Mouse (Mus musculus): ENCODE measurements around the gene Gm45233. TPM values are rescaled to one million over a fixed set of nuclear protein-coding genes. Genes with fewer than 3 reads are reported as not detected.

Gene Gm45233
- polyA plus RNA-seq, 1 experiment from 2014 or later, result 0.32 TPM

DNA sequence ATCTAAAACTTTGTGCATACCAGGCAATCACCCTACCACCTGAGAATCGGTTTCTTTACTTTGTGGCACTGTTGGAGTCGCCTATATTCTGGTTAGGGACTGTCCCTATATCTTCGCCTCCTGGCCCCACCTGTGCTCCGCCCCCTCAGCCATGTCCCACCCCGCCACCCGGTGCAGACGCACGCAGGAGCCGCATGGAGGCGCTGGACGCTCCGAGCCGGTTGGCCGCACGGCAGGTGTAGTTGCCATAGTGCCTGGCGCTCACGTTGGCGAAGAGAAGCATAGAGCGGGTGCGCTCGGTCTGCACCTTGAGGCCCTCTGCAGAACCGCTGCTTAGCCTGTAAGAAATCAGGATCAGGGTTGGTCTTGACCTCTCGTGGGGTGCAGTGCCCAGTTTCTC is 31.8 kb downstream of the Gm45233 start:
- H3K9ac ChIP-seq, result no peak overlapping the region
- no peak overlapping the region for H3K4me3 ChIP-seq
- WGBS, result 10% methylated on average over 23 of the region's 23 CpGs
- H3K36me3 ChIP-seq, result no peaks in the 10 kb centered on the region
- peaks cover 3% of the 10 kb centered on the region; the same call in 1 of the 2 replicates for H3K4me1 ChIP-seq
- H3K4me2 ChIP-seq, result no peak overlapping the region
- H3K9me3 ChIP-seq, result no peaks in the 10 kb centered on the region
- ATAC-seq (ENCODE audit: extremely low read depth, insufficient number of reproducible peaks, low FRiP score, low TSS enrichment), result no peak
- H3K27me3 ChIP-seq (replicated peaks), result peaks cover 66% of the 10 kb centered on the region
- H3K27ac ChIP-seq (replicated peaks), result no peak overlapping the region

DNA sequence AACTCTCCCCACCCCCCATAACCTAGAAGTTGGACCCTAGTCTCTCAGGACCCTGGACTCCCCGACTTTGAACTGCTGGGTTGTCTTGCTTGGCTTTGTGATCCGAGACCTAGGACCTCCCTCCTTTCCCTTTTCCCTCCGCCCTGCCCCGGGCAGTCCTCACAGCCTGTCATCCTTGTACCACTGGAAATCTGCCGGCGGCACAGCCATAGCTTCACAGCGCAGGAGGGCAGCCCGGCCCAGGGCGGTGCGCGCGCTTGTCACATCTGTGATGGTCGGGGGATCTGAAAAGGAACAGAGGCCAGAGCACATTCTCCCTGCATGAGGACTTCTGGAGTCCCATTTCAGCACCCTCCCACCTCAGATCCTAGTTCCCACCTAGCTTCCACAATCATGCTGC is 32.4 kb downstream of the Gm45233 start:
- no peak for ATAC-seq (ENCODE audit: extremely low read depth, insufficient number of reproducible peaks, low FRiP score, low TSS enrichment)
- Histone ChIP-seq H3K4me3 (peak overlapping the region; percentile 16), H3K36me3 (no peaks in the 10 kb centered on the region), H3K9me3 (no peaks in the 10 kb centered on the region), H3K27ac (replicated peaks) (no peak overlapping the region), H3K4me2 (peak overlapping the region; percentile 31; the same call in 1 of the 2 replicates), H3K4me1 (peaks cover 3% of the 10 kb centered on the region; the same call in 1 of the 2 replicates), H3K9ac (no peak overlapping the region), H3K27me3 (replicated peaks) (peaks cover 66% of the 10 kb centered on the region)
- WGBS, result 4% methylated on average over 13 of the region's 13 CpGs

DNA sequence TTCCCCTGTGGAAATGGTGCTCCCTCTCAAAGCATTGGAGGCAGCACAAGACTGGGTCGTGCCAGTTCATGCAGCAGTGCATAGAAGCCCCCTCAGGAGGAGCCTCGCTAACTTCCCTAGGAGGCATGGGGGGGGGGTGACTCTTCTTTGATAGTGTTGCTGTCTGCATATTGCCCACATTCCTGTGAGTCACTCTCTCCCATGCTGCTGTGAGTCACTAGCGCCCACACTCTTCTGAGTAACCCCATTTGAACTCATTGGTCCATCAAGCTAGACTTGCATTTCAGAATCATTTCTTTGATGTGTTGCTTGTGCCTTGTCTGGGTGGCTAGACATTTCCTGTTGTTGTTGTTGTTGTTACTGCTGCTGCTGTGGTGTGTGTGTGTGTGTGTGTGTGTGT is 37.3 kb downstream of the Gm45233 start:
- Histone ChIP-seq H3K27ac (replicated peaks) (no peak overlapping the region), H3K9ac (no peak overlapping the region), H3K36me3 (no peaks in the 10 kb centered on the region), H3K4me3 (no peak overlapping the region), H3K27me3 (replicated peaks) (peaks cover 34% of the 10 kb centered on the region), H3K4me1 (peaks cover 7% of the 10 kb centered on the region; the same call in 1 of the 2 replicates), H3K4me2 (no peak overlapping the region), H3K9me3 (no peaks in the 10 kb centered on the region)
- no peak for ATAC-seq (ENCODE audit: extremely low read depth, insufficient number of reproducible peaks, low FRiP score, low TSS enrichment)
- 60% methylated on average over 3 of the region's 3 CpGs for WGBS

DNA sequence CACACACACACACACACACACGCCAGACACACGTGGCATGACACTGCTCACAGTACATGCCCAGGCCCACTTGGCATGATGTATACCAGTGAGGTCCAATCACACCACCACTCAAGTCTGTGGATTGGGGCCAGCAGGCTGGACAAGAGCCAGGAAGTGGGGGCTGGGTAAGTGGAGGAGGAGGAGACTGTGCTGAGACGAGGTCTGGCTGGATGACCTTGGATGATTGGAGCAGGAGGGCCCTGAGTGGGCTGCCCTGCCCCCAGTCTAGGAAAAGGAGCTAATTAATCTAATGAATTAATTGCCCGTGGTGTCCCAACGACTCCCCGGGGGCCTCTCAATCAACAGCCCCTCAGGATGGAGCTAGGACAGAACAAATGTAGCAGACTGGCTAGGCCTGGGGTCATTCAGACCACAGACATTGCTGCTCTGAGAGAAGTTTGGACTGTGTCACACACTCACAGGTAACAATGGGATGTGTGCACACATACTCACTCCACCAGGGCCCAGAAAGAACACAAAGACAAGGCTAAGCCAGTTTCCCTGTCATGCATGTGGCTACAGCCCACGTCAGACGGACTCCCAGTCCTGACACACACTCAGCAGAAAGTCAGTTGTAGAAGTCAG is 38.3 kb downstream of the Gm45233 start:
- H3K36me3 ChIP-seq, result no peaks in the 10 kb centered on the region
- H3K4me2 ChIP-seq, result no peak overlapping the region
- ATAC-seq (ENCODE audit: extremely low read depth, insufficient number of reproducible peaks, low FRiP score, low TSS enrichment), result peak; percentile 2; the same call in 1 of the 2 replicates
- no peak overlapping the region for H3K4me3 ChIP-seq
- H3K27ac ChIP-seq (replicated peaks), result no peak overlapping the region
- 0 out of 2 replicates have a peak, but pooled peaks cover 4% of the 10 kb centered on the region for H3K4me1 ChIP-seq
- no peaks in the 10 kb centered on the region for H3K9me3 ChIP-seq
- peaks cover 27% of the 10 kb centered on the region for H3K27me3 ChIP-seq (replicated peaks)
- H3K9ac ChIP-seq, result no peak overlapping the region
- 53% methylated on average over 8 of the region's 8 CpGs for WGBS

DNA sequence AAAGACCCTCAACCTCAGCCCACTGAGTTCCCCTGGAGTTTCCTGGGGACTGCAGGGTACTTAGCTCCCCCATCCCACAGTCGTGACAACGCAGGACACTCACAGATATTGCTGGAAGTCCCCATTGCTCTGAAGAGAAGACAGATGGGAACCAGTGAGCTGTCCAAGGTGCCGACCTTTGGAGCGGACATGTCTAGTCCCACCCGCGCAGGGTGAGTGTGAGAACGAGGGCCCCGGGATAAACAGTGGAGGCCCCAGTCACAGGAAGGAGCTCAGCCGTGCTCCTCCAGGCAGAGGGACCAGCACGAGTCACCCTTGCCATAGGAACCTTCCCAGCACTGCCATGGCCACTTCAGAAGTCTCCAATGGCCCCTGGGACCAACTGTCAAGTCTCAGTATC is 39.3 kb downstream of the Gm45233 start:
- 7% methylated on average over 10 of the region's 10 CpGs for WGBS
- ATAC-seq (ENCODE audit: extremely low read depth, insufficient number of reproducible peaks, low FRiP score, low TSS enrichment), result no peak

DNA sequence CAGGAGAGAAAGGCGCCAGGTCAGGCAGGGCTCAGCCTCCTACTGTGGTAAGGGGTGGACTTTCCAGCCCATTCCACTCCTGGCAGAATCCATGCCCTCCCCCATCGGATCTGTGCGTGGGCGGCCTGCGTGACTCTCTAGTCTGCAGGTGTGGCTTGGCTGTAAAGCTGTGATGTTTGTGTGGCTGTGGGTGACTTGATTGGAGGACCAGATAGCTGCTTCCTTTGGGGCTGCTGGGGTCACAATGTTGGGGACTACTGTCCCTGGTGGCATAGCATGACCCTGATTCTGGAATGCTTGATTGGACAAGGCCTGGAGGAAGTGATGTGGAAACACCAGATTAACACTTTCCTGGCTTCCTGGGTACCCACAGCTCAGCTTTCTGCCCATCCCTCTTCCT is 44.7 kb downstream of the Gm45233 start:
- H3K36me3 ChIP-seq, result no peaks in the 10 kb centered on the region
- WGBS, result 29% methylated on average over 5 of the region's 5 CpGs
- H3K4me1 ChIP-seq, result peaks cover 9% of the 10 kb centered on the region; the same call in 1 of the 2 replicates
- no peaks in the 10 kb centered on the region for H3K9me3 ChIP-seq
- no peak overlapping the region for H3K9ac ChIP-seq
- H3K4me2 ChIP-seq, result no peak overlapping the region
- ATAC-seq (ENCODE audit: extremely low read depth, insufficient number of reproducible peaks, low FRiP score, low TSS enrichment), result no peak
- peaks cover 57% of the 10 kb centered on the region for H3K27me3 ChIP-seq (replicated peaks)
- no peak overlapping the region for H3K27ac ChIP-seq (replicated peaks)
- H3K4me3 ChIP-seq, result no peak overlapping the region

More for the DNA sequence above, 39.3 kb downstream of the Gm45233 start:
- Histone ChIP-seq H3K36me3 (no peaks in the 10 kb centered on the region), H3K4me1 (0 out of 2 replicates have a peak, but pooled peaks cover 4% of the 10 kb centered on the region), H3K27ac (replicated peaks) (no peak overlapping the region), H3K9ac (no peak overlapping the region), H3K4me3 (no peak overlapping the region), H3K4me2 (no peak overlapping the region), H3K9me3 (no peaks in the 10 kb centered on the region), H3K27me3 (replicated peaks) (peaks cover 24% of the 10 kb centered on the region)

DNA sequence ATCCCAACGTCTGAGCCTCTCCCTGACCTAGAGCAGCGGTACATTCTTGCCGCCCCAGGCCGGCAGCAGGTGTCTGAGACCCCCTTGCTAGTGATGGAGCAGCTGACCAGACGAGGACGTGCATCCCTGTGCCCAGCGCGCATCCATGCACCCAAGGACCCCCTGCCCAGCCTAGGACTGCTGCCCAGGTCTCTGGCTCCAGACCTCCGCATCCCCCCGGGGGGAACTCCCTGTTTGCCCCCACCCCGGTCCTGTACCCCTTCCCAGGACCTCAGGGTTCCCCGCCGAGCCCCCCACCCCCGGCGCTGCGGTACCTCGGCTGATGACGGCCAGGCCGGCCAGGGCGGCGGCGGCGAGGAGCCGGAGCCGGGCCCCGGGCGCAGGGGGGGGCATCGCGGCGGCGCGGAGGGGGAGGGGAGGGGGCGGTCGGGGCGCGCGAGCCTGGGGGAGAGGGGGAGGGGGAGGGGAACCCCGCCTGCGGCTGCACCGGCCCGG is 45.8 kb downstream of the Gm45233 start, which contains the start of gene Iglon5:
TSS of gene Iglon5 (minus strand) at position 445 of the 495 bp plus-strand sequence.
- no peak for ATAC-seq (ENCODE audit: extremely low read depth, insufficient number of reproducible peaks, low FRiP score, low TSS enrichment)
- Histone ChIP-seq H3K36me3 (no peaks in the 10 kb centered on the region), H3K27ac (replicated peaks) (no peak within 1 kb of the TSS), H3K9ac (peak within 1 kb of the TSS; percentile 70), H3K27me3 (replicated peaks) (peaks cover 68% of the 10 kb centered on the region), H3K4me3 (peak within 1 kb of the TSS; percentile 49), H3K9me3 (no peaks in the 10 kb centered on the region), H3K4me1 (peaks cover 9% of the 10 kb centered on the region; the same call in 1 of the 2 replicates), H3K4me2 (peak within 1 kb of the TSS; percentile 68)
- WGBS, result 2% methylated on average over 11 of the region's 41 CpGs

DNA sequence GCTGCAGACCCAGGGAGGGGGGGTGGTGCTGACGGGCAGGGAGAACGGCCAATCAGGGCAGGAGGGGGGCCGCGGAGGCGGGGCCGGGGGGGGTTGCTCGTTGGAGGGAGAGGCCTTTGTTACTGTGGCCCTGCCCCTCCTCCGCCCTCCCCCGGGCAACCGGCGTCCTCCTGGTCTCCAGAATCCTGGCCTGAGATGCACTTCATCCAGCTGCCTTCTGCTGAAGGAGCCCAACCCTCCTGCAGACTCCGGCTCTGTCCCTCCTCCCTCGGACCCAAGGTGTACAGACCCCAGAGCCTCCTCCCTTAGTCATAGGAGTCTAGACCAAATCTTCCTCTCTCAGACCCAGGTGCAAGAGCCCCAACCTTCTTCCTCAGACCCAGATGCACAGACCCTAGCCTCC is 46.3 kb downstream of the Gm45233 start:
- H3K27me3 ChIP-seq (replicated peaks), result peaks cover 73% of the 10 kb centered on the region
- no peak overlapping the region for H3K27ac ChIP-seq (replicated peaks)
- peak overlapping the region; percentile 70 for H3K9ac ChIP-seq
- 0 out of 2 replicates have a peak, but pooled peaks have one; percentile 40 for ATAC-seq (ENCODE audit: extremely low read depth, insufficient number of reproducible peaks, low FRiP score, low TSS enrichment)
- H3K4me1 ChIP-seq, result peaks cover 9% of the 10 kb centered on the region; the same call in 1 of the 2 replicates
- peak overlapping the region; percentile 68 for H3K4me2 ChIP-seq
- WGBS, result 2% methylated on average over 11 of the region's 13 CpGs
- no peaks in the 10 kb centered on the region for H3K36me3 ChIP-seq
- no peaks in the 10 kb centered on the region for H3K9me3 ChIP-seq
- peak overlapping the region; percentile 49 for H3K4me3 ChIP-seq

DNA sequence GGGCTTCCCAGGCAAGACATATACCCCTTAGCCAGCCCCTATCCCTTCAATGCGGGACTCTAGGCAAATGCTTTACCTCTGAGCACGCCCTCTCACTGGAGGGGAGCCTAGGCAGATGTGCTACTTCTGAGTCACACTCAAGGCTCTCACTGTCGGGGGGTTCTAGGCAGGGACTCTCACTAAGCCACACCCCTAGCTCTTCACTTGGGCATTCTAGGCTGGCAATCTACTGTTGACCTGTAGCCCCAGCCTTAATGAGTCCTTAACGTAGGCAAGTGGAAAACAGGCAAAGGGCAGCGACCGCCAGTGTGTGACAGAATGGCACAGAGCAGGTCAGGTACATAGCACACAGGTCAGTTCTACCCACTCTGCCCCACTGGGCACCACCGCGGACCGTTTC is 46.9 kb downstream of the Gm45233 start:
- Histone ChIP-seq H3K9me3 (no peaks in the 10 kb centered on the region), H3K4me2 (no peak overlapping the region), H3K27me3 (replicated peaks) (peaks cover 79% of the 10 kb centered on the region), H3K4me3 (no peak overlapping the region), H3K4me1 (peaks cover 9% of the 10 kb centered on the region; the same call in 1 of the 2 replicates), H3K27ac (replicated peaks) (no peak overlapping the region), H3K36me3 (no peaks in the 10 kb centered on the region), H3K9ac (no peak overlapping the region)
- WGBS, result 51% methylated on average over 9 of the region's 9 CpGs
- ATAC-seq (ENCODE audit: extremely low read depth, insufficient number of reproducible peaks, low FRiP score, low TSS enrichment), result no peak

DNA sequence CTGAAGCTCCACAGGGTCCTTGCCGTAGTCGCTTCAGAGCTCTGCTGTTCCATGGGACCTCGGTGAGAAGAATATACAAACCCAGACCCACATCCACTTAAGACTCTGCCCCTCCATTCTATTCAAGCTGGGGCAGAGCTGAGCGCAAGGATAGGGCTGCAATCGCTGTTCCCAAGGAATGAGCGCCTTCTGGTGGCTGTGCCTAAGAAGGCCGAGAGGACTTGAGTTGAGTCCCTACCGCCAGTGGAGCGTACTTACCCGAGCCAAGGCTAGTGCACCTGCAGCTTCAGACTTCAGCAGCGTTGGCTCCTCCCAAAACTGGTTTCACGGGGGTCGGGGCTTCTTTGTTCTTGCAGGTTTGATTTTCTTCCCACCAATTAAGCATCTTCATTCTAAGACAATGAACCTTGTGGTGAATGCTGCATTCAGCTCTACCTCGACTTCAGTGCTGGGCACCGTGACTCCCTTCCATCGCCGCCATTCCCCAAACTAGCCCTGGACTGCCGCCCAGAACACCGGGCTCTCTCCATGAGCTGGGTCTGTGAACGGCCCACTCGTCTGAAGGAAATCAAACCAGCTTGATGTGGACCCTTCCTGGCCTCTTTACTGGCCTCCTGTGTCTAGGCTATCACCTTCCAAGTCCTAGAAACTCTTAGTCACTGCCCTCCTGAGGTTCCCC is 51.6 kb downstream of the Gm45233 start:
- Histone ChIP-seq H3K4me2 (no peak overlapping the region), H3K9me3 (no peaks in the 10 kb centered on the region), H3K9ac (no peak overlapping the region), H3K4me3 (no peak overlapping the region), H3K36me3 (no peaks in the 10 kb centered on the region), H3K27ac (replicated peaks) (no peak overlapping the region), H3K27me3 (replicated peaks) (peaks cover 51% of the 10 kb centered on the region), H3K4me1 (no peaks in the 10 kb centered on the region)
- ATAC-seq (ENCODE audit: extremely low read depth, insufficient number of reproducible peaks, low FRiP score, low TSS enrichment), result no peak
- 16% methylated on average over 21 of the region's 21 CpGs for WGBS

DNA sequence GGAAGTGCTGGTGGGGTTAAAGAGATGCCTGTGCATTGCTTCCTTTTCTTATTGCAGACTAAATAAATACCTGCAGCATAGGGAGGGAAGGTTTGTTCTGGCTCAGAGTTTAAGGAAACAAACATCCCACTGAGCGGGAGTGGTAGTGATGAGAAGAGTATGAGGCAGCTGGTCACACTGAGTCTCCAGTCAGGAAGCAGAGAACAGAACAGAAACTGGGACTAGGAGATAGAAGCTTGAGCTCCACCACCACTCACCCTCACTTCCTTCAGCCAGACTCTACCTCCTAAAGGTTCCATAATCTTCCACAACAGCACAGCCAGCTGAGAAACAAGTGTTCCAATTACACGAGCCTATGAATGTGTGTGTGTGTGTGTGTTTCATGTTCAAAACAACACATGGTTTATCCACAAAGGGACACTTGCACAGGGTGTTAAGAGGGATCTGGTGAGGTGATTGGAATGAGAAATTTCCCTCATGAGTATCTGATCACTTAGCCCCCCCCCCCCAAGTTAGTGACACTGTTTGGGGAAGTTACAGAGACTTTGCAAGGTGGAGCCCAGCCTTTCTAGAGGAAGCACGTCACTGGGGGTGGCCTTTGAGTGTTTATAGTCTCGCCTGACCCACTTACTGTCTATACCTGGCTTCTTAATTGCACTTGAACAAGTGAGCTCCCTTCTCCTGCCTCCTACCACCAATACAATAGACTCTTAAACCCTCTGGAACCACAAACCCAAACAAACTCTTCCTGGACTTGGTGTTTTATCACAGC is 68.0 kb downstream of the Gm45233 start:
- no peak overlapping the region for H3K9ac ChIP-seq
- no peak for ATAC-seq (ENCODE audit: extremely low read depth, insufficient number of reproducible peaks, low FRiP score, low TSS enrichment)
- no peak overlapping the region for H3K4me2 ChIP-seq
- no peaks in the 10 kb centered on the region for H3K27me3 ChIP-seq (replicated peaks)
- H3K36me3 ChIP-seq, result no peaks in the 10 kb centered on the region
- H3K4me3 ChIP-seq, result no peak overlapping the region
- no peak overlapping the region for H3K27ac ChIP-seq (replicated peaks)
- H3K4me1 ChIP-seq, result no peaks in the 10 kb centered on the region
- H3K9me3 ChIP-seq, result no peaks in the 10 kb centered on the region
- WGBS, result 39% methylated on average over 4 of the region's 4 CpGs
